Mouse (Mus musculus) CD4-positive naive resting alpha-beta T cell, adult 76 days (primary cell): ENCODE data around the gene Prpsap1. TPM values are rescaled to one million over a fixed set of nuclear protein-coding genes. Genes with fewer than 3 reads are reported as not detected.

ENCODE experiments used
- total RNA-seq: library from RNA; stranded (reverse); gene quantifications from one replicate; pipeline ENCODE4 v1.2.4, GENCODE M21; 2023

Prpsap1 gene
- total RNA-seq = 63.7 TPM

DNA sequence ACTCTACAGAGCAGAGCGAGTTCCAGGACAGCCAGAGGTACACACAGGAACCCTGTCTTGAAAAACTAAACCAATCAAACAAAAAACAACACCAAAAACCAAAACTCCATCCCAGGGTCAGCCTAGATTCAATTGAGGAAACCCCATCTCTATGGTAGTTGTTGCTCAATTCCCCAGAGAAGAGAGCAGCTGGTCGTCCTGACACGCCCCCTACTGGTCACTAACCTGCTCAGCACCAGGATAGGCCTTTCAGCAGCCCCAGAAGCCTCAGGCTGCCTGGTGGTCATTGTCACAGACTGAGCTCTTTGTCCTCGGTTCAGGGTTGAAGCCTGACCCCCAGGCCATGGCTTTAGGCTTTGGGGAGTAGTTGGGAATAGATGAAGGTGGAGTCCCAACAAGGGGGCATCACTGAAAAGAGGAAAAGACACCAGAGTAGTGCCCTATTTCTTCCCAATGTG is at the start of gene Prpsap1:
Gene Prpsap1, minus strand, starts transcription at position 408 of the 458 bp plus-strand sequence.

DNA sequence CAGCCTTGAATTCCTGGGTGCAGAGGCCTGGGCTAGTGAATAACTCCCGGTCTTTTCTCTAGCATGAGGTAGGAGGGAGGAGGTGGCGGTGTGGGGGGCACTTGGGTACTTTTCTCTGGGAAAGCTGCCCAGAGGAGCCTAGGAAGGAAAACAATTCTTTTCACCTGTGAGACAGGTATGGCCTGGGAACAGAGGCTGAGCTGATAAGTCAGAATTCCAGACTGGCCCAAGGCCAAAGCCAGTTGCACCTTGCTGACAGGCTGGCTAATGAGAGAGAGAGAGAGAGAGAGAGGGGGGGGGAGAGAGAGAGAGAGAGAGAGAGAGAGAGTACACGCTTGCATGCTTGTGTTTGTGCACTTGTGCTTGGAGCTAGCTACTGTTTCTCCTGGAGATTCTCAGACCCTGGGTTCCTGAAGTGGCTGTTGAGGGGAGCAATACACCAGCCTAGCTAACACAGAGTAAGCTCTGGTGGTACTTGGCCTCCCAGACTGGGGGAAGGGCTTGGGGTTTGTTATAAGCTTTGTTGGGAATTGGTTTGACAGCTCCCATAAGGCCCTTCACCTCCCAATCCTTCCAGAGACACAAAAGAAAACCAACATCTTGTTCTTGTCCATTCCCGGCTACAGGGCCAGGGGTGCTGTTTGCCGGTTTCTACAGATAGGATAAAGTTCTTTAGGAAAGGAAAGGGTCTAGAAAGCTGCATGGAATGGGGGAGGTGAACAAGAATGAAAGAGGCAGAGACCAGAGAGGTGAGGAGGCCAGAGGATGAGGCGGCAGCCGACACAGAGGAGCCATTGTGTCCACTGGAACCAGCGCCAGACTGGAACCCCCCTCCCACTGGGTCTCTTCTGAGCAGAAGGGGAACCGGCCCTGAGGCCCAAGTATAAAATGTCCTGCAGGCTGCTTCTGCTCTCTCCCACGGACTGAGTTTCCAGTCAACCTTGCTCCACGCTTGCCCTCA is 36.5 kb upstream of the Prpsap1 start, which contains the start of gene Sphk1:
Gene Sphk1, plus strand, starts transcription at position 739 of the 961 bp plus-strand sequence.

DNA sequence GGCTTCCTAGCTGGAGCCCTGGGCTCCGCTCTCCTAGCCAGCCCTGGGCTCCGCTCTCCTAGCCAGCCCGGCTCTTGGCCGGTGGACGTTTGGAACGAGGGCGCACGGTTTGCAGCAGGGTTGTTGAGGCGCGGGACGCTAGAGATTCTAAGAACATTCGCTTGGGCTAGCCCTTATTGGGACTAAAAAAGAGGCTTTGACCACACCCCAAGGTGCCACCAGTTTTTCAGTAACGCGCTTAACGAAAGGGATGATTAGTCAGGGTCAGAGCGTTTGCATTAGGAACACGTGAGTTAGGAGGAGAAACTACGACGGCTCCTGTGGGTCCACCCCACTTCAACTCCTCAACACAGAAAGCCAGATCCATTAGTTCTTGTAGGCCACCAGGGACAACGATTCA is 27.9 kb downstream of the Prpsap1 start, which contains the start of gene Qrich2:
Gene Qrich2, minus strand, starts transcription at position 101 of the 400 bp plus-strand sequence.

DNA sequence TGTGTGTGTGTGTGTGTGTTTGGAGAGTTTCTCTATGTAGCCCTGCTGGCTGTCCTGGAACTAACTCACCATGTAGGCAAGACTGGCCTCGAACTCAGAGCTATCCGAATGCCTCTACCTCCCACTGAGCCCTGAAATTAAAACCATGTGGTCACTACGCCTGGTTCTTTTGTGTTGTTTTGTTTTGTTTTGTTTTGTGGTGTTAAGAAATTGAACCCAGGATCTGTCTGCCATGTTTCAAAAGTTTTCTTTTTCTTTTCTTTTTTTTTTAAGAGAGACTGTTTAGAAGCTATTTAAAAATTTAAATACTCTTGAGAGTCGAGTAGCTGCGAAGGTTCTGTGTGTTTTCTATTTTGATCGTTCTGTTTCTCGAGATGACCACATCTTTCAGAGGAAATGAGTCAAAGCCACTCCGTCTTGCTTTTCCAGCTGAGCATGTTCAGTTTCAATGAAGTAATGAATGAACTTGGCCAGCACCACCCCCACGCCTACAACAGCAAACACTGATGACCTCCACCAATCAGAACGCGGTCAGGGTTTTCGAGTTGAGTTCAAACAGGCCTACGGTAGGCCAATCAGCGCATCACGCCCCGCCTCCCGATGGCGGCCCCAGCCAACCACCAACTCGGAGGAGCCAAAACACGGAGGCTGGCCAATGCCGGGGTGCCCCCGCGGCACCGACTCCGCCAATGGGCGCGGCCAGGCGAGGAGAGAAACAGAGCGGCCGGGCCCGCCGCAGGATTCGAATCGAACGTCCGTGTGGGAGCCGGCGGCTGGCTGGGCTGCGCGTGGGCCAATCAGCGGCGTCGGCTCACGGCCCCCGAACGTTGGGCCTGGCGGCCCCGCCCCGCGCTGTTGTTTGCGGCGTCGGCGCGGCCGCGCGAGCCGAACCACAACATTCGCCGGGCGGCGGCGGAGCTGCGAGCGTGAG is 60.4 kb downstream of the Prpsap1 start, which contains the start of gene Ubald2:
Gene Ubald2, plus strand, starts transcription at position 739 of the 931 bp plus-strand sequence.

Other genes starting within 250 kb of the Prpsap1 start
- 63.1 TPM for gene Srp68, start 220.0 kb downstream of the Prpsap1 start, total RNA-seq
- not detected for gene Galr2, start 213.3 kb downstream of the Prpsap1 start, total RNA-seq
- gene Exoc7, start 187.0 kb downstream of the Prpsap1 start, total RNA-seq = 46.1 TPM
- 0.29 TPM for gene Foxj1, start 158.8 kb downstream of the Prpsap1 start, total RNA-seq
- gene Rnf157, start 81.2 kb downstream of the Prpsap1 start, total RNA-seq = 13.9 TPM
- gene Ubald2, start 60.1 kb downstream of the Prpsap1 start, total RNA-seq = 149 TPM
- gene Qrich2, start 28.0 kb downstream of the Prpsap1 start, total RNA-seq = 0.73 TPM
- gene Sphk1, start 36.7 kb upstream of the Prpsap1 start, total RNA-seq = 0.32 TPM
- gene Ube2o, start 87.2 kb upstream of the Prpsap1 start, total RNA-seq = 26.8 TPM
- not detected for gene Aanat, start 92.2 kb upstream of the Prpsap1 start, total RNA-seq
- 18.9 TPM for gene Rhbdf2, start 132.8 kb upstream of the Prpsap1 start, total RNA-seq
- not detected for gene Prcd, start 159.3 kb upstream of the Prpsap1 start, total RNA-seq
- gene Cygb, start 160.1 kb upstream of the Prpsap1 start, total RNA-seq = not detected